Mouse (Mus musculus) cerebellum, postnatal 10 days (tissue): ENCODE data around the gene Evl.

ENCODE experiments used
- DNase-seq, 2 experiments: peaks; one replicate each; pipeline ENCODE4 v3.0.0; 2021; ENCODE audit warnings: mixed read lengths in 2 of 2

The Evl gene

DNA sequence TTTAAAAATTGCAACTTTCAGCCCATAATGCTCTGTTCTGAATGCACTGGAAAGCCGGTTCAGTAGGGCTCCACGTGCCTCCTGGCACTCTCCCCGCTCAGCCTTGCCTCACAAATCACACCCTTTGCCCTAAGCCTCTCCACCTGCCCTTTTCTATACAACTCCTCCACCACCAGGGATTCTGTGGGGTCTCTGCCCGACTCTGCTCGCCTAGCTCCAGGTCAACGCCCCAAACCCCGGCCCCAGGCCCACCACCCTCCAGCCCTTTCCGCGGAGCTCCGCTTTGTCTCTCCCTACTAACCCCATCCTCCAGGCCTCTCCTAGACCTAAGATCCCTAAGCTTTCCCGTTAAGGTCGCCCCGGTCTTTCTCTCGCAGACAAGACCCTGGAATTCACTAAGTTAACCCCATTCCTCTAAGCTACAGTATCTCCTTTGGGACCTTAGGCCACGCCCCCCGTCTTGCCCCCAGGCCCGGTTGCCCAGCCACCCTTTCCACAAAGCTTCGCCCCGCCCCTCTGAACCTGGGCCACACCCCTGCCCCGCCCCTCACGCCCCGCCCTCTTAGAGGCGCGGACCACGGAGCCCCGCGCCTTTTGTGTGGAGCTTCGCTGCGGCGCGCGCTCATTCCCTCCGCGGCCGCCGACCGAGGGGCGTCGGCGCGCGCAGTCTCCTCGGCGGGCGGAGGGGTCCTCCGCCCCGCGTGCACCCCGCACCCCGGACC, at the start of gene Evl:
Evl (plus strand) TSS at position 601 of the 722 bp plus-strand sequence.
- peak; percentile 98 to 99 for DNase-seq

DNA sequence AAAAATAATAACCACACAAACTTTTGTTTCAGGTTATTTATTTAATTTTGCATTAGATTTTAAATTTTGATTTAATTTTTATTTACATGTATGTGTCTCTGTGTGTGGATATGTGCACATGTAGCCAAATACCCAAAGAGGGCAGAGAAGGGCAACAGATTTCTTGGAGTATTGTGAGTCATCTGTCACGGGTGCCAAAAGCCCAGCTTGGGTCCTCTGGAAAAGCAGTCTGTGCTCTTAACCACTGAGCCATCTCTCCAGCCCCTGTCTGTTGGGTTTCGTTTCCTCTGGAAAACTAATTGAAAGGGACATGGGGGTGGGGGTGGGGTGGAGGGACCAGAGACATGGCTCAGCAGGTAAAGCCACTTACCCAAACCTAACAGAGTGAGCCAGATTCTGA, 48.7 kb upstream of the Evl start:
- DNase-seq = peak; percentile 54 to 68

DNA sequence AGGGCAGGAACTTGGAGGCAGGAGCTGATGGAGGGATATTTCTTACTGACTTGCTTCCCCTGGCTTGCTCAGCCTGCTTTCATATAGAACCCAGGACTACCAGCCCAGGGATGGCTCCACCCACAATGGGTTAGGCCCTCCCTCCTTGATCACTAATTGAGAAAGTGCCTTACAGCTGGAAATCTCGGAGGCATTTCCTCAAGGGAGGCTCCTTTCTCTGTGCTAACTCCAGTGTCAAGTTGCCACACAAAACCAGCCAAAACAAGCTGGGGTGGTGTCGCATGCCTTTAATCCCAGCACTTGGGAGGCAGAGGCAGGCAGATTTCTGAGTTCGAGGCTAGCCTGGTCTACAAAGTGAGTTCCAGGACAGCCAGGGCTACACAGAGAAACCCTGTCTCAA, 47.5 kb upstream of the Evl start:
- peak in 1 of 2 experiments; percentile 1 for DNase-seq

DNA sequence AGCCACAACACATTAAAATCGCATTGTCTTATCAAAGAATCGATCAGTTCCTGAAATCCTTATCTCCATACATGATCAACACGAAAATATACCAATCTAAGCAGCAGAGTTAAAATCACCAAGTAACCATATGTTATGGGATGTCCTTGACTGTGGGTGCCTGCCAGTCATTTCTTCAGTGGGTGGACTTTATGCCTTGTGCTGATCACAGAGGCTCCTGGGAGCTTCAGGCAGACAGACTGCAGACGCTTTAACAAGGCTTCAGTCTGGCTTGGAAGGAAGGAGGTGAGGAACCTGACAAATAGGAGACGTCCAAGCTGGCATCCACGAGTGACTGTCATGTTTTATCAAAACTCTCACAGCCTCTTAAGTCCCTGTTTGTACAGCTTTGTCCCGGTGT, 43.9 kb upstream of the Evl start:
- DNase-seq = peak in 1 of 2 experiments; percentile 1

DNA sequence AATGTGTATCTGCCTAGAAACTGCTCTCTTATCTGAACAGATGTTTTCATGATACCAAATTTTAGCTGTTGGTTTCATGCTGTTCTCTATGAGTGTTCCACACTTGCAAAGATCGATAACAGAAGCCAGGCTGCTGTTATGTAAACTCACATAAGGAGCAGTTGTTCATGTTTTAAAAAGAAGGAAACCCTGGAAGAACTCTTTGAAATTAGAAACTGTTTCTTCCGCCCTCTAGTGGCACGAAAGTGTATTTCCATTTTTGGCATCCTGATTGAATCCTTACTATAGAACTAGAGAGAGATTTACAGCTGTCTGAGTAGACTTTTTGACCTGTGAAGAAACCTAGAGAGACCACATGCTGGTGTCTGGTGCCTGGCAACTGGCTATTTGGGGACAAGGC, 43.5 kb upstream of the Evl start:
- DNase-seq = peak; percentile 47 to 65

DNA sequence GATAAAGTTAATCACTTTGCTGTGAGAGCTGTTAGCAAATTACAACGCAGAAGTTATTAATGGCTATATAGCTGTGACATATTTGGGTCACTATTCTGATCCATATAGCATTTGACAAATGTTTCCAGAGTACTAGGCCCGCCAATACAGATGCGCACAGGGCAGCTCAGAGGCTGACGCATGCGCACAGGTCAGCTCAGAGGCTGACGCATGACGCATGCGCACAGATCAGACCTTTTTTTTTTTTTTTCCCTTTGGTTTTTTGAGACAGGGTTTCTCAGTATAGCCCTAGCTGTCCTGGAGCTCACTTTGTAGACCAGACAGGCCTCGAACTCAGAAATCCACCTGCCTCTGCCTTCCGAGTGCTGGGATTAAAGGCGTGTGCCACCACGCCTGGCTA, 39.1 kb upstream of the Evl start:
- DNase-seq = no peak

DNA sequence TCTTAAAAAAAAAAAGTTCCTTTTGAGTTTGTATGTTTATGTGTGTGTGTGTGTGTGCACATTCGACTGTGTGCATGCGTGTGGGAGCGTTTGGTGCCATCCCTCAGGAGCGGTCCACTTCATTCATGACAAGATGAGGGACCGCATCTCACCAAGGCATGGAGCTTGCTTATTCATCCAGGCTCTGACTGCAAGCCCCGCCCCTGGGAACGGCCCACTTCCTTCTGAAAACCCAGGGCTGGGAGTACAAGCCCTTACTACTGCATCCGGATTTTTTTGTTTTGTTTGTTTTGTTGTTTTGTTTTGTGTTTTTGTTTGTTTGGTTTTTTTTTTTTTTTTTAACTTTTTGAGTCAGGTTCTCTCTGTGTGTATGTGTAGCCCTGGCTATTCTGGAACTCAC, 35.1 kb upstream of the Evl start:
- DNase-seq = peak in 1 of 2 experiments; percentile 7

DNA sequence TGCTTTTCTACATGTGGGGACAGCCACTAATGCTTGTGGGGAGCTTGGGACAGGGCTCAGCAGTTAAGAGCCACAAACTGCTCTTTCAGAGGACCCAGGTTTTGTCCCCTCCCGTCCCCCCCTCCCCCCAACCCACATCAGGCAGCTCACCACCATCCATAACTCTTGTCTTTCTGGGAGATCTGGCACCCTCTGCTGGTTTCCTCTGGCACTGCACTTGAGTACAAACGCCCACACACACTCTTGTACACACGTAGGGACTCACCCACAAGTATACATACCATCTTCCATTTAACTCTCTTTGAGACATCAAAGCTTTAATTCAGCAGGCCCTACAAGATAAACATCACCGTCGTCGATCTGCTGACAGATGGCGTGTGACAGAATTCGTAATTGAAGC, 25.3 kb upstream of the Evl start:
- DNase-seq = peak; percentile 74 to 78

DNA sequence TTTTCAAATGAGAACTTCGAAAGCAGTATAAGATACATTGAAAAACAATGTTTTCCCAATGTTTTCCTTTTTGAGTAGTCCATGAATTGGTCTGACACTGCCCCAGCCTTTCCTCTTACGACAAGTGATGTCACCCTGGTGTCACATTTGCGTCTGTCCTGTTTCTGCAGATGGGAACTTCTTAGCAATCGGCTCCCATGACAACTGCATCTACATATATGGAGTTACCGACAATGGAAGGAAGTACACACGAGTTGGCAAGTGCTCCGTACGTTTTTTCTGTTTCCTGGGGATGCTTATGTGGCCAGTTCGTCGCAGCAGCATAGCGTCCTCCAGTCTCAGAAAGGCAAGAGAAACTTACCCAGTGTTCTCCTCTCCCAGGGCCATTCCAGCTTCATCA, 20.0 kb upstream of the Evl start:
- no peak for DNase-seq

DNA sequence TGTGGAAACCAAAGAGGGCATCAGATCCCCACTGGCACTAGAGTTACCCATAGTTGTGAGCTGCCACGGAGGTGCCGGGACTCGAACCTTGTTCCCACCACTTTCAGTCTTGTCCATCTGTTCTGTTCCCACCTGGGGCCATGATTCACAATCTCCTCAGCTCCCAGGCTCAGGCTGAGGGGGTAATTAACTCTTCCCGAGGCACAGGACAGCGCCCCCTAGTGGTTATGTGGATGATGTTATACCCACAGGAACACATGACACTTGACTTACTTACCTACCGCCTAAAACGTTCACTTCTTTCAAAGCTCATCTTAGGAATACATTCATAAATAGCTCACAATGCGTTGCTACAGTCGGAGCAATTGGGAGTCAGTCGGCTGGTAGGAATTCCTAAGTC, 18.1 kb upstream of the Evl start:
- peak; percentile 36 to 65 for DNase-seq

DNA sequence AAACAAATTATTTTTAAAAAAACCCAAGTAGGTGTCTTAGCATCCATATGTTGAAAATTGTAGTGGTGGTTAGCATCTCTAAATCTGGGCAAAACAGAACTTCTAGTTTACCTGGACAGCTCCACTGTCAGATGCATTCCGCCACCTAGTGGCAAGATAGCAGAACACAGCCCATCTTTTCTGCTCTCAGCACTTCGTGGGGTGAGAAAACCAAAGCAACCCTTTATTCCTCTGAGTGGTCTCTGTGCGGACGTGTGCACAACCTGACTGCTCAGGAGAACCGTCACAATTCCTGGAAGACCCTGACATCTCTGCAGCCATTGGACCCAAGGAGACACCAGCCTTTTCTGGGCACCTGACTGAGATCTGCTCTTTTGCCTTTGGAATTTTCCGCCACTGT, 13.4 kb upstream of the Evl start:
- peak; percentile 76 to 83 for DNase-seq

DNA sequence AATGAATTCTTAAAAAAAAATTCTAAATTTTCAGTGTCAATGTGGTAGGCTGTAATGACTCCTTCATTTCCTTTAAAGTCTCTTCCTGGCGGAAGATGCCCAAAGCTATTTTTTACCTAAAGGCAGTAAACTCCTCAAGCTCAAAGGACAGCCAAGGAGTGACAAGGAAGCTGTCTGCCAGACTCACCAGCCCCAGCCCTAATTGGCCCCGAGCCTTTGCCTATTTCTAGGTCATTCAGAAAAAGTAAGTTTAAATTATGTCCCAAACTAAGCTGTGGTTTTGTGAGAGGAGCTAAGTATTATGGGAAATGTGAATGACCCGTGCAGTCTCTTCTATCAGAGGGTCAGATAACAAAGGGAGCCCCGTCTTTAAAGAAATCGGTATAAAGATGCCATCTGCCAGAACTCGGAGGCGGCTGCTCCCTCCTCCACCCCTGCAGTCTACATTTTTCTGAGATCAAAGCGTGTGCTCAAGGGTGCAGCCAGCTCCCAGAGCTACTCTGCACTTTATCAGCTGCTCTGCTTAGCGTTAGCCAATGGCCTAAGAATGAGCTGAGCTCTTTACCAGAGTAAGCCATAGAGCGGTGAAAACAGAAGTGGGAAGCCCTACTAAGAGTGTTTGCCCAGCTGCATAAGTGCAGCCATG, 7.9 kb upstream of the Evl start:
- peak; percentile 52 to 57 for DNase-seq

DNA sequence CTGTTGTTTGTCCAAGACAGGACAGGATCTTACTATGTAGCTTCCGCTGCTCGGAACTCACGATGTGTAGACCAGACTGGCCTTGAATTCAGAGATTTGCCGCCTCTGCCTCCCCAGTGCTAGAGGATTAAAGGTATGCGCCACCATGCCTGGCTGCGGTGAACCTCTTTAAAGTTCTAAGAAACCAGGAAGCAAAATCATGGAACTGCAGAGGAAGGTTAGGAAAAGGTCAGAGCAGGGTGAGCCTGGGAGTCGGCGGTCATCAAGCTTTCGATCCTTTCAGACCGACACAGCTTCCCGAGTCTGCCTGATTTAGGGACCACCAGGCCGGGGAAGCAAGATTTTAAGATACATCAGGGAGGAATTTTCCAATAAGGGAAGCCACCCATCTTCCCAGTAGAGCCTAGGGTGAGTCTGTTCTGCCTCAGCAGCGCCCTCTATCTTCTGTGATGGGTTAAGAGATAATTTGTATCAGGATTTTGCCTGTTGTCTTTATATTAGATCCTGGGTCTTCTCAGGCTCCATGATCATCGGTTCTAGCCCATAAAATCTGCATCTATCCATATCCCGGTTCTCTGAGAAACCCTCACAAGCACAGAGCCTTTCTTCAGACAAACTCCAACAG, 7.2 kb upstream of the Evl start:
- DNase-seq = peak in 1 of 2 experiments; percentile 36

DNA sequence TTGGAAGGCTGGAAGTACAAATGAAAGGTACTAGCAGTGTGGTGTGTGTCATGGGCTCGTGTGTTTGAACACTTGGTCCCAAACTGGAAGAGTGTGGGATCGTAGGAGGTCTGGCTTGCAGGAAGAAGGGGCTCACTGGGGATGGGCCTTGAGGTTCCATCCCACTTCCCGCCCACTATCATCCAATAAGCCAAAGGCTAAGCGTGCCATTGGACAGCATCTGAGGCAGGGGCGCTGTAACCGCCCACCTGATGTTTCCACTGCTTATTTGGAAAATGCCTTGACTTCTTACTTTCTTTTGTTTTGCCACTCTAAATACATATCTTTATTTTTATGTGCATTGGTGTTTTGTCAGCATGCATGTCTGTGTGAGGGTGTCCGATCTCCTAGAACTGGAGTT, 2.8 kb upstream of the Evl start:
- DNase-seq = no peak

DNA sequence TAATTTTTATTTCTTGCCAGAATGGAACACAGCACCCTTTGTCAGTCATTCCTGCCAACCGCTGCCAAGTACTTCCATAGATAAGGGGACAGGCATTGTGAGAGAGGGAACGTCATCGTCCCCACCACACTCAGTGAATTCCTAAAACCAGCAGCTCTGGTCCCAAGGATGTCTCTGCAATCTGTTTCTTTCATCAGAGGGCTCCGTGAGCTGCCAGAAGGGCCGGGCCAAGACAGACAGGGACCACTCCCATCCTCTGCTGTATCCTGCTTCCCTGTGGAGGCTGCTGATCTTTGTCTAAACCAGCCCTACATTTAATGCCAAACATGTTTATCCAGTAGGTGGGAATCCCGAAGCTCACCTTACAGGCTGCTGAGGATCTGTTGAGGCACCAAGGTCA, 1.4 kb upstream of the Evl start:
- DNase-seq = peak; percentile 27 to 30

DNA sequence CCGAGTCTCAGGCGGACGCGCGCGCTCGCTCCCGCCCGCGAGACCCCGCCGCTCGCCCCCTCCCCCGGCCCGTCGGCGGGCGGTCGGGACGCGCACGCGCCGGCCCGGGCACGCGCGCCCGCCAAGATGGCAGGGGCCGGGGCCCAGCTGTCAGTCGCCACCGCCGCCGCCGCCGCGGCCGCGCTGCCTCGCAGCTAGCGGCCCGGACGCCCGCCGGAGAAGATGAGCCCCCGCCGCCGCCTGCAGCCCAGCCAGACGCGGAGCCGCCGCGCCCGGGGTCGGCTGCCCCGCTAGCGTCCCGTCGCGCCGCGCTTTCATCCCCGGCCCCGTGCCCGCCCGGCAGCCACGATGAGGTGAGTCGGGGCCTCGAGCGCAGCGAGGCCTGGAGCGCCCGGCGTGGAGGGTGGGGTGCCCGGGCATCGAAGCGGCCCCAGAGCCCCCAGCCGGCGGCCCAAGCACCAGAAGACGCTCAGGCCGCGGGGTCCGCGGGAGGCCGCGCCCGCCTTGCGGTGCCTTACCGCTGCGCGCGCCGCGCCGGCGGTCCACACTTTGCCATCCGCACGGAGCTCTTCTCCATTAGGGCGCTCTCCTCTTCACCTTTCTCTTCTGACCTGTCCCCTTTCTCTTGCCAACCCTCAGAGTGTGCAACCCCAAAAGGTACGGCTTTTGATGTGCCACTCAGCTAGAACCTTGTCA, 489 bp downstream of the Evl start:
- no peak for DNase-seq

DNA sequence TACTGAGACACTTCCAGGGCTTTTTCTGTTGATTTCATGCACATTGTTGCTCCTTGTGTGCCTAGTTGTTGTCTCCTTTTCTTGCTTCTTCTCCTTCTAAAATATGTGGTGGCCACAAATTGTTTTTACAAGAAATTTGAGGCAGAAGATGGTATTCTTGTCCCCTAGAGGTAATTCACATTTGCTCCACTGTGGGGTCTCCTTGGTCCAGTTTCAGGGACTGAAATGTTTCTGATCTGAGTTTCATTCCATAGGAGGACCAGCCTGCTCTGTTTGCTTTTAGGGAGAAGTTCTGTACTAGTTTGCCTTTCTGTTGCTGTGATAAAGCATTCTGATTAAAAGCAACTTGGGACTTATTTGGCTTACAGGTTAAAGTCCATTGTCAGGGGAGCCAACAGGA, 3.7 kb downstream of the Evl start:
- peak in 1 of 2 experiments; percentile 39 for DNase-seq

DNA sequence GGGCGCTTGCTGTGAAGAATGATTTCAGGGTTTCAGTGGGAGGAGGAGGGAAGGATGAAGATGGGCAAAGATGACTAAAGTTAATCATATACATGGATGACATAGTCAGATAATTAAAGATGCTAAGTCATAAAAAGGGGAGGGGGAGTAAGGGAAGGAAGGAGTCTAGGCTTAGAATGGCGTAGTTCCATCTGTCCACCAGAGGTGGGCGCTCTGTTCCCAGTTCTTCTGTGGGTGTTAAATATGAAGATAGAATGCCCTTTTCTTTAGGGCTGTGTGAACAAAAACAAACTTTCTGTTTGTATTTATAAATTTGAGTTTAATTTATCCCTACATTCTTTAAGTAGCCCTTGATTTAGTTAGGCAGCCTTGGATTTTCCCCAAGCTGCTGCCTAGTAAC, 8.7 kb downstream of the Evl start:
- DNase-seq = peak; percentile 39 to 57

DNA sequence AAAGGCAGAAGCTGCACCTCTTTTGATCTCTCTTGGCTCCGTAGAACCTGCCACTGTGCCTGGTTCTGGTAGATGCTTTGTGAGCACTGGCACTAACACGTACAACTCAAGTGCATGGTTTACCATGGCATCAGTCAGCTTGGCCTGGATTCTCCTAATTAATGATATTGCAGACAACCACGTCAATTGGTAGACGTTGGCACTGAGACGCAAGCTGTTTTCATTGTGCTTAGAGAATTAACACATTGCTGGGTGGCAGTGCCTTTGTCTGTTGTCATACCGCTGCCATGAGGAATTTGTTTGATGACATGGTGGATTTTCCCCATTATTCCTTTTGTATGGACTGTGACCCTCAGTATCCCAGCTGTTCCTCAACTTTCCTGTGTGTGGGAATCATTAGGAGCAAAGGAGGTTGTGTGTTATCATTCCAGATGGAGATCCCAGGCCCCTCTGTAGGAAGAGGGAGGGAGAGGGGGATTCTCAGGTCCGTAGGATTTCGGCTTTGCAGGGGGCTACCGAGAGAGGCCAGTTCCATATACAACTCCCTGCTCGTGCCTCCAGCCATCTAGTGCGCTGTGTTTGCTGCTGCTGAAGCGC, 10.5 kb downstream of the Evl start:
- no peak for DNase-seq

DNA sequence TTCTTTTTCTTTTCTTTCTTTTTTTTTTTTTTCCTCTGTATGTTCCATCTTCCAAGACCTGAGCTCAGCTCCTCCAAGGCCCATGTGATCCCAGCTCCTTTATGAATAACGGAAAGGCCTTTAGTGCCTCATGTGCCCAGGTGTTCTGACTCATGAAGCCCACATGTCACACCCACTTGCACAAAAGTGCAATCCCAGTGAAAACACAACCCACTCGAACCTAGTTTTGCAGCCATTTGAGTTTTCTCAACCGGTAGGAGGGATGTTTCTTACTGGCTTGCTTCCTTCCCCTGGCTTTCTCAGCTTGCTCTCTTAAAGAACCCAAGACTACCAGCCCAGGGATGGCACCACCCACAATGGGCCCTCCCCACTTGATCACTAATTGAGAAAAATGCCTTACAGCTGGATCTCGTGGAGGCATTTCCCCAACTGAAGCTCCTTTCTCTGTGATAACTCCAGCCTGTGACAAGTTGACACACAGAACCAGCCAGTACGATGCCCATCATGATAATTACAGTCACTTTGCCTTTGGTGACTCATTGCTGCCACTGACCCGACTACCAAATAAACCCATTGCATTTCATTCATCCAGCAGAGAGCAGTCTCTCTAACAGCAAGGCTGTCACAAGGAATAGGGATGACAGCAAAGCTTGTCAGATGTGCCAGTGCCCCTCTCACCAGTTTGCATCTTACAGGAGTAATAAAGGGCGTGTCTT, 24.8 kb downstream of the Evl start:
- DNase-seq = no peak

DNA sequence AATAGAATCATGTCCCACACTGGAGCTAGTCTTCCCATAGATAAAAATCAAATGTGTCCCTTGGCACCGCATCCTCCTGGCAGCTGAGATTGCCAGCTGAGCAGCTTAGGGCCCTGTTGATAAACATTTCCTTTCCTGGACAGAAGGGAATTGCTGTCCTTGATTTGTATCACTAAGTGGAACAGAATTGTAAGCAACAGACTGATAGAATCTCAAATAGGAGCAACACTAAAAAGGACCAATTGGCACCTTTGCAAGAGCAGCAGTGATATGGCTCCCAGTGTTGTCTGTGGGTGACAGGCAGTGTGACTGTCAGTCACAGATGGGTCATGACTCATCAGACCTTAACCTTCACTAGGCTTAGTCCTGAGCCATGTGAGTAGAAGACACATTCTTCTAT, 29.3 kb downstream of the Evl start:
- DNase-seq = peak; percentile 42 to 51

DNA sequence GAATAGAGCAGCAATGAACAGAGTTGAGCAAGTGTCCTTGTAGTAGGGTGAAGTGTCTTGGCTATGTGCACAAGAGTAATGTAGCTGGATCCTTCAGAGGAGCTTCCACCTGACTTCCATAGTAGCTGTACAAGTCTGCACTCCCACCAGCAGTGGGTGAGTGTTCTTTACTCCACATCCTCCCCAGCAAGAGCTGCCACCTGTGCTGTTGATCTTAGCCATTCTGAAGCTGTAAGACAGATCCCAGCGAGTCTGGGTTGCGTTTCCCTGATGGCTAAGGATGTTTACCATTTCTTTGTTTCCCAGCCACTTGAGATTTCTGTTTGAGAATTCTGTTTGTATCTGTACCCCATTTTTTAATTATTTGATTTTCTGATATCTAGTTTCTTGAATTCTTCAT, 35.6 kb downstream of the Evl start:
- no peak for DNase-seq

DNA sequence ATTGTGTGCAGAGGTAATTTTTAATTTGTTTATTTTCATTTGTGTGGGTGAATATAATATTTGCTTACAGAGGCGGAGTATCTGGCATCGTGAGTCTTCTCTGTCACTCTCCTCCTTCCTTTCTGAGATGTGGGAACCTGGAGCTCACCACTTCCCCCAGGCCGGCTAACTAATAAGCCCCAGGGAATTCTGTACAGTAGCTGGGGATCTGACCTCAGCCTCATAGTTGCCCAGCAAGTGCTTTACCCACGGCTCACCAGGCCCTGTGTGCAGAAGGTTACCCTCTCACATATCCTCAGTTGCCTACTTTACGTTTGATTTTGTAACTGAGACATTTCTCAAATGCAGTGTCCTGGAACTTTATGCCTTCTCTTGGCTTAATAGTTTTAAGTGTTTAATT, 37.1 kb downstream of the Evl start:
- no peak for DNase-seq
